Mouse (Mus musculus): ENCODE data around the gene Adamts16. TPM values are rescaled to one million over a fixed set of nuclear protein-coding genes. Genes with fewer than 3 reads are reported as not detected.

The Adamts16 gene
- polyA plus RNA-seq, 1 experiment = not detected

DNA sequence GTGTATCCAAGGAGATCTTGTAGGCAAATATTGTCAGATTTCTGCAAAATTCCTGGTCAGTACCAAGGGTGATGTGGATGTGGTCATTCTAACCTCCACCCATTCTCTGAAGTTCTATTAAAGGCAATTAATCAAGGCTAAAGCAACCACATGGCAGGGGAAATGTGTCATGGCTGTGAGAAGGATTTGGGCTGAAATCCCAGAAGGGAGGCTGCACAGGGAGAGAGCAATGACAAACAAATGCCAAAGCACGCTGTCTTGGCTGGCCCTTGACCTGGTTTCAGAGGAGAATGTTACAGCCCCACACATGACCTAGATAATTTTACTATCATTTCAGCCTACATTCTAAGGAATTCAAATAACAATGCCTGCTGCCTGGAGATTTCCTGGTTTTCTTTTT lies 52.6 kb downstream of the Adamts16 start:
- no peaks in the 10 kb centered on the region for H3K9me3 ChIP-seq (replicated peaks; ENCODE audit: control insufficient read depth, insufficient read depth, low read length, poor library complexity, severe bottlenecking)
- no peak overlapping the region for H3K9ac ChIP-seq (ENCODE audit: low read depth, poor library complexity, severe bottlenecking)
- no peak overlapping the region for H3K27ac ChIP-seq (ENCODE audit: insufficient read depth, low read length)
- no peak overlapping the region for H3K4me3 ChIP-seq (ENCODE audit: low read depth, low read length)
- no peaks in the 10 kb centered on the region for H3K27me3 ChIP-seq (ENCODE audit: control insufficient read depth, insufficient read depth, low read length, poor library complexity, severe bottlenecking)
- TF ChIP-seq CTCF (IDR thresholded peaks at IDR 0.05; ENCODE audit: low read depth, low read length) (no peak), POLR2A (IDR thresholded peaks at IDR 0.05; ENCODE audit: insufficient read depth, low read length) (no peak), EP300 (IDR thresholded peaks at IDR 0.05; ENCODE audit: insufficient read depth, low read depth, low read length) (no peak)
- no peaks in the 10 kb centered on the region for H3K4me1 ChIP-seq (ENCODE audit: control insufficient read depth, insufficient read depth, low read length)
- H3K36me3 ChIP-seq (ENCODE audit: control insufficient read depth, insufficient read depth, low read length, poor library complexity, severe bottlenecking) = no peaks in the 10 kb centered on the region

DNA sequence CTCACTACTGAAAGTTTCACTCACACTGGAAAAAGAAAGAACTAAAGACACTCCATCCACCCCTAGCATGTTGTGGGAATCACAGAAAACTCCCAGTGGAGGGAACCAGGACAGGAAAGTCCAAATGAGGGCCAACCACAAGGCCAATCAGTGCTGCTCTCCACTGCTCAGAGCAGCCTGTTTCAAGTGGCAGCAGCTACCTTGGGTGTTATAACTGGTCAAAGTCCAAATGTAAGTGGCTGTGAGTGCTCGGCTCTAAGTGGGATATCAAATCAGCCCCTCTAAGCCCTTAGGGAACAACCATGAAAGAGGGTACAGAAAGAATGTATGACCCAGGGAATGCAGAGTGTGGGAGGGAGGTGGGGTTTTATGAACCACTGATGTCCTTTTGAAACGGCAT lies 56.5 kb downstream of the Adamts16 start:
- Histone ChIP-seq H3K36me3 (ENCODE audit: control insufficient read depth, insufficient read depth, low read length, poor library complexity, severe bottlenecking) (no peaks in the 10 kb centered on the region), H3K4me3 (ENCODE audit: low read depth, low read length) (no peak overlapping the region), H3K27ac (ENCODE audit: insufficient read depth, low read length) (no peak overlapping the region), H3K27me3 (ENCODE audit: control insufficient read depth, insufficient read depth, low read length, poor library complexity, severe bottlenecking) (no peaks in the 10 kb centered on the region), H3K9me3 (replicated peaks; ENCODE audit: control insufficient read depth, insufficient read depth, low read length, poor library complexity, severe bottlenecking) (no peaks in the 10 kb centered on the region), H3K4me1 (ENCODE audit: control insufficient read depth, insufficient read depth, low read length) (no peaks in the 10 kb centered on the region), H3K9ac (ENCODE audit: low read depth, poor library complexity, severe bottlenecking) (no peak overlapping the region)
- TF ChIP-seq POLR2A (IDR thresholded peaks at IDR 0.05; ENCODE audit: insufficient read depth, low read length) = no peak
- no peak for TF ChIP-seq CTCF (IDR thresholded peaks at IDR 0.05; ENCODE audit: low read depth, low read length)
- TF ChIP-seq EP300 (IDR thresholded peaks at IDR 0.05; ENCODE audit: insufficient read depth, low read depth, low read length) = no peak

DNA sequence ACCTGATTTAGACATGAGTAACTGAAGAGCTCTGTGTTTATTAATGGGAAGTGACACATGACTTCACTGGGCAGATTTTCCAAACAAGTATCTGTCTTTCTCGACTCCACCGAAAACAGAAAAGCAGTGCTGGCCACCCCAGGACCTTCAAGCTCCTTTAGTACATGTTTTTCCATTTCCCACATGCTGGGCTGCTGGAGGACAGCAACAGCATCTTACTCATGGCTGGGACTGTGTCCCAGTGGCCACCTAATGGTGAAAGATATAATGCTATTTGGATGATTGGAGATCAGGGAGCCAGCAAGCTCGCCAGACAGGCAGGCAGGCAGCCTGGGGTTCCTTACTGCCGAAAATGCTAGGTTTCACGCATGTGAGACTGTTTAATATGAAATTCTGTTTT lies 57.5 kb downstream of the Adamts16 start:
- no peaks in the 10 kb centered on the region for H3K9me3 ChIP-seq (replicated peaks; ENCODE audit: control insufficient read depth, insufficient read depth, low read length, poor library complexity, severe bottlenecking)
- TF ChIP-seq EP300 (IDR thresholded peaks at IDR 0.05; ENCODE audit: insufficient read depth, low read depth, low read length) (no peak), CTCF (IDR thresholded peaks at IDR 0.05; ENCODE audit: low read depth, low read length) (no peak), POLR2A (IDR thresholded peaks at IDR 0.05; ENCODE audit: insufficient read depth, low read length) (no peak)
- H3K4me3 ChIP-seq (ENCODE audit: low read depth, low read length) = no peak overlapping the region

DNA sequence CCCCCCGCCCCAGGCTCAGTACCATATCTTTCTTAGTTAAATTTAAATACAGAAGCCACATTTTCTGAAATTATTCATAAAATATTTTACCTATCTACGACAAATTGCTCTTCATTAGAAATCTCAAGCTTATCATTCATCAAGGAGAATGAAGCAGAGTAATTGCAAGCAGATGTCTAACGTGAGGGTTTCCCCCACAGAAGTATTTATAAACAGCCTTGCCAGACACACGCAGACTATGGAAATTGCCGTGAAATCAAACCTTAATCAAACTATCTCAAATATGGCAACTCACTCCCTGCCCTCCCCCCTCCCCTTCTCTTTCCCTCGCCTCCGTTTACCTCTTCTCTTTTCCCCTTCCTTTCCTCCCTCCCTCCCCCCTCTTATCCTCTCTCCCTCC lies 61.8 kb downstream of the Adamts16 start:
- H3K36me3 ChIP-seq (ENCODE audit: control insufficient read depth, insufficient read depth, low read length, poor library complexity, severe bottlenecking) = no peaks in the 10 kb centered on the region
- H3K4me1 ChIP-seq (ENCODE audit: control insufficient read depth, insufficient read depth, low read length) = no peaks in the 10 kb centered on the region
- H3K27ac ChIP-seq (ENCODE audit: insufficient read depth, low read length) = no peak overlapping the region
- H3K9me3 ChIP-seq (replicated peaks; ENCODE audit: control insufficient read depth, insufficient read depth, low read length, poor library complexity, severe bottlenecking) = no peaks in the 10 kb centered on the region
- H3K27me3 ChIP-seq (ENCODE audit: control insufficient read depth, insufficient read depth, low read length, poor library complexity, severe bottlenecking) = no peaks in the 10 kb centered on the region
- H3K4me3 ChIP-seq (ENCODE audit: low read depth, low read length) = no peak overlapping the region
- H3K9ac ChIP-seq (ENCODE audit: low read depth, poor library complexity, severe bottlenecking) = no peak overlapping the region
- TF ChIP-seq CTCF (IDR thresholded peaks at IDR 0.05; ENCODE audit: low read depth, low read length) (no peak), POLR2A (IDR thresholded peaks at IDR 0.05; ENCODE audit: insufficient read depth, low read length) (no peak), EP300 (IDR thresholded peaks at IDR 0.05; ENCODE audit: insufficient read depth, low read depth, low read length) (no peak)

More for the DNA sequence above, 57.5 kb downstream of the Adamts16 start:
- Histone ChIP-seq H3K4me1 (ENCODE audit: control insufficient read depth, insufficient read depth, low read length) (no peaks in the 10 kb centered on the region), H3K27ac (ENCODE audit: insufficient read depth, low read length) (no peak overlapping the region), H3K27me3 (ENCODE audit: control insufficient read depth, insufficient read depth, low read length, poor library complexity, severe bottlenecking) (no peaks in the 10 kb centered on the region), H3K9ac (ENCODE audit: low read depth, poor library complexity, severe bottlenecking) (no peak overlapping the region), H3K36me3 (ENCODE audit: control insufficient read depth, insufficient read depth, low read length, poor library complexity, severe bottlenecking) (no peaks in the 10 kb centered on the region)

DNA sequence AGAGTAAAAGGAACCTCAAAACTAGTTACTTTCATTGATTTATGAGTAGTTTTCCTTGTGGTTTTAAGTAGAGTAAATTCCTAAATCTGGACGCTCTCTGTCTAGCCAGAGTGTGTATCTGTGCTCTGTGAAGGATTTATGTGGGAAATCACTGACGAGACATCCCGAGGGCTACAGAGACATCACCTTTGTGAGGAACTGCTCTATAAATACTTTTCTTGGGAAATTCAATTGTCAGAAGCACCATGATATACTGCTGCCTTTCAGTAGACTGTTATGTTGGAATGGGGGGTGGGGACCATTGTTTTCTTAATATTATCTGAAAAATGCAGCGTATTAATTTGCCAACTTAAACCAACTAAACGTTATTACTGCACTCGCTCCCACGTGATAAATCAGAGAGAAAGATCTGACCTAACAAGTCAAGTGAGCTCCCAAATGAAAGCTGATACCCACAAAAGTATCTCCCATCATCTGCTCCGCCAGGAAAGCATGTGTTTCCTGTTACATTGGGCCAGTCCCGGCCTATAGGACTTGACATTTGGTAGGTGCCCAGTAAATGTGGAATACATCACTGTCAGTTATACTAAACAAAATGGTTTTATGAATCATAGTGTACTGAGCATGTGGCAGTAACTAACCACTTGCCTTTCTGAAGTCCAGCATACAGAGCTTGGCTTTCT lies 62.6 kb downstream of the Adamts16 start:
- no peak overlapping the region for H3K4me3 ChIP-seq (ENCODE audit: low read depth, low read length)
- no peaks in the 10 kb centered on the region for H3K36me3 ChIP-seq (ENCODE audit: control insufficient read depth, insufficient read depth, low read length, poor library complexity, severe bottlenecking)
- H3K9me3 ChIP-seq (replicated peaks; ENCODE audit: control insufficient read depth, insufficient read depth, low read length, poor library complexity, severe bottlenecking) = no peaks in the 10 kb centered on the region
- TF ChIP-seq CTCF (IDR thresholded peaks at IDR 0.05; ENCODE audit: low read depth, low read length) (no peak), POLR2A (IDR thresholded peaks at IDR 0.05; ENCODE audit: insufficient read depth, low read length) (no peak), EP300 (IDR thresholded peaks at IDR 0.05; ENCODE audit: insufficient read depth, low read depth, low read length) (no peak)
- H3K27me3 ChIP-seq (ENCODE audit: control insufficient read depth, insufficient read depth, low read length, poor library complexity, severe bottlenecking) = no peaks in the 10 kb centered on the region
- H3K27ac ChIP-seq (ENCODE audit: insufficient read depth, low read length) = no peak overlapping the region
- H3K9ac ChIP-seq (ENCODE audit: low read depth, poor library complexity, severe bottlenecking) = no peak overlapping the region
- H3K4me1 ChIP-seq (ENCODE audit: control insufficient read depth, insufficient read depth, low read length) = no peaks in the 10 kb centered on the region

DNA sequence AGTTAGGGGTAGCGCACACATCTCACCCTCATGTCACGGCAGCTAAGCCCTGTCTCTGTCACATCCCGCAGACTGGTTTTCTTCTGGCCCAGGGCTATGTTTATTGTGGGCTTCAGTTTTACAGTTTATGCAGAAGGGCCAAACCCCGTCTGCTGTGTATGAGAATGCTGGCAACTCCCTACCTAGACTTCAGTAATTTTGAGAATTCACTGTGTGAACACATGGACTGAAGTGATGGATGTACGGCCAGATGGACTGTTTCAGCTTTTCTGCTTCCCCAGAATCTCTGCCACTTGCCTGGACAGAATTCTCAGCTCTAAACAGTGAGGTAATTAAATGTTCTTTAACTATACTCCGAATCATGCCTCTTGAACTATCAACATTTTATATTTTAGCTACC lies 70.5 kb downstream of the Adamts16 start:
- H3K4me1 ChIP-seq (ENCODE audit: control insufficient read depth, insufficient read depth, low read length) = no peaks in the 10 kb centered on the region
- no peaks in the 10 kb centered on the region for H3K9me3 ChIP-seq (replicated peaks; ENCODE audit: control insufficient read depth, insufficient read depth, low read length, poor library complexity, severe bottlenecking)
- no peak for TF ChIP-seq POLR2A (IDR thresholded peaks at IDR 0.05; ENCODE audit: insufficient read depth, low read length)
- H3K9ac ChIP-seq (ENCODE audit: low read depth, poor library complexity, severe bottlenecking) = no peak overlapping the region
- no peak overlapping the region for H3K27ac ChIP-seq (ENCODE audit: insufficient read depth, low read length)
- no peak overlapping the region for H3K4me3 ChIP-seq (ENCODE audit: low read depth, low read length)
- H3K27me3 ChIP-seq (ENCODE audit: control insufficient read depth, insufficient read depth, low read length, poor library complexity, severe bottlenecking) = no peaks in the 10 kb centered on the region
- H3K36me3 ChIP-seq (ENCODE audit: control insufficient read depth, insufficient read depth, low read length, poor library complexity, severe bottlenecking) = no peaks in the 10 kb centered on the region
